Mouse (Mus musculus): ENCODE measurements around the gene Kctd17. TPM values are rescaled to one million over a fixed set of nuclear protein-coding genes. Genes with fewer than 3 reads are reported as not detected.
A peak's percentile ranks its signal among the peaks of the same experiment; 100 is the strongest.

The Kctd17 gene
- polyA plus RNA-seq, 1 experiment: 78.0 TPM

DNA sequence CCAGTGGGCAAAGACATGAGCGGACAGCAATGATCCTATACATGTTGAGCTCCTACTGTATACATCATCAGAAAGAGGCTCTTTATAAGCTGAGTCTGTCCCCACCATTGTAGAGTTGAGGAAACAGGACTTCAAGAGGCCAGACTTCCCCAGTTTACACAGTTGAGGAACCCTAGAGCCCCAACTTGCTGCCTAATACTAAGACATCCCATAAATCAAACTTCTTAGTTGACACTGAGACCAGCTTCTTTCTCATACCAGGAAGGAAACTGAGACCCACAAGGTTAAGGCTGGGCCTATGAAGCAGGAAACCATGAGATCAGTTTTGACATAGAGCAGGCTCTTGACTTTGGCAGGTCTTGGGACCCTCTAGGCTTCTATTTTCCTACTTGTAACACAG lies 42.8 kb upstream of the Kctd17 start:
- Histone ChIP-seq H3K36me3 (ENCODE audit: control insufficient read depth, insufficient read depth, low read length) (no peaks in the 10 kb centered on the region), H3K4me3 (ENCODE audit: control insufficient read depth, insufficient read depth, low read length) (no peak overlapping the region), H3K27ac (ENCODE audit: control insufficient read depth, insufficient read depth, low read length) (no peak overlapping the region), H3K27me3 (ENCODE audit: control insufficient read depth, insufficient read depth, low read length) (no peaks in the 10 kb centered on the region), H3K4me1 (replicated peaks; ENCODE audit: control insufficient read depth, insufficient read depth, low read length) (peaks cover 9% of the 10 kb centered on the region)
- DNase-seq: no peak
- 89% methylated on average over 1 of the region's 1 CpGs for WGBS
- TF ChIP-seq CTCF (IDR thresholded peaks at IDR 0.05; ENCODE audit: borderline replicate concordance, control insufficient read depth, extremely low read depth, insufficient read depth, low read length, poor library complexity) (no peak), POLR2A (IDR thresholded peaks at IDR 0.05; ENCODE audit: control insufficient read depth, extremely low read depth, insufficient read depth, low read length, poor library complexity) (no peak)

DNA sequence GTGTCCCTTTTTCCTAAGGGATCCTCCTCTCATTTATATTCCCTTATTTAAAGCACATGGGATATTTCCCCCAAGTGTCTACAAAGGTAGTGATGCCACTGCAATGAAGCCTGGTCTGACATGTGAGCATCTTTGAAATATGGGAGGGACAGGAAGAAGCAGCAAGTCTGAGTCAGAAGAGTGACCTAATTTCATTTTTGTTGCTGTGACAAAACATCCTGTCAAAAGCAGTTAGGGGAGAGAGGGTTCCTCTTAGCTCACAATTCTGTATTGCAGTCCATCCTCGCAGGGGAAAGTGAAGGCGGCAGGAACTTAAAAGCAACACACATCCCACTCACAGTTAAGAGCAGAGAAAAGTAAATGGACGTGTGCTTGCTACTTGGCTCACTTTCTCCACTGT lies 37.5 kb upstream of the Kctd17 start:
- Histone ChIP-seq H3K4me1 (replicated peaks; ENCODE audit: control insufficient read depth, insufficient read depth, low read length) (peaks cover 15% of the 10 kb centered on the region), H3K27ac (ENCODE audit: control insufficient read depth, insufficient read depth, low read length) (peak overlapping the region; percentile 96), H3K4me3 (ENCODE audit: control insufficient read depth, insufficient read depth, low read length) (no peak overlapping the region), H3K36me3 (ENCODE audit: control insufficient read depth, insufficient read depth, low read length) (no peaks in the 10 kb centered on the region), H3K27me3 (ENCODE audit: control insufficient read depth, insufficient read depth, low read length) (no peaks in the 10 kb centered on the region)
- WGBS: 54% methylated on average over 3 of the region's 3 CpGs
- TF ChIP-seq CTCF (IDR thresholded peaks at IDR 0.05; ENCODE audit: borderline replicate concordance, control insufficient read depth, extremely low read depth, insufficient read depth, low read length, poor library complexity): no peak
- TF ChIP-seq POLR2A (IDR thresholded peaks at IDR 0.05; ENCODE audit: control insufficient read depth, extremely low read depth, insufficient read depth, low read length, poor library complexity): no peak
- DNase-seq: peak; percentile 30

GRCm38 (mm10) chr15:78395478-78395962 lies 32.8 kb upstream of the Kctd17 start, which contains the start of gene Tex33:
Tex33 (minus strand) TSS chr15:78395912.
- no peaks in the 10 kb centered on the region for H3K27me3 ChIP-seq (ENCODE audit: control insufficient read depth, insufficient read depth, low read length)
- TF ChIP-seq CTCF (IDR thresholded peaks at IDR 0.05; ENCODE audit: borderline replicate concordance, control insufficient read depth, extremely low read depth, insufficient read depth, low read length, poor library complexity) (no peak), POLR2A (IDR thresholded peaks at IDR 0.05; ENCODE audit: control insufficient read depth, extremely low read depth, insufficient read depth, low read length, poor library complexity) (no peak)
- H3K4me1 ChIP-seq (replicated peaks; ENCODE audit: control insufficient read depth, insufficient read depth, low read length): peaks cover 6% of the 10 kb centered on the region
- no peaks in the 10 kb centered on the region for H3K36me3 ChIP-seq (ENCODE audit: control insufficient read depth, insufficient read depth, low read length)
- 95% methylated on average over 8 of the region's 8 CpGs for WGBS
- no peak within 1 kb of the TSS for H3K27ac ChIP-seq (ENCODE audit: control insufficient read depth, insufficient read depth, low read length)
- DNase-seq: no peak
- H3K4me3 ChIP-seq (ENCODE audit: control insufficient read depth, insufficient read depth, low read length): no peak within 1 kb of the TSS

- H3K36me3 ChIP-seq (ENCODE audit: control insufficient read depth, insufficient read depth, low read length): no peaks in the 10 kb centered on the region
- H3K4me3 ChIP-seq (ENCODE audit: control insufficient read depth, insufficient read depth, low read length): no peak overlapping the region
- DNase-seq: no peak
- H3K27me3 ChIP-seq (ENCODE audit: control insufficient read depth, insufficient read depth, low read length): no peaks in the 10 kb centered on the region
- 70% methylated on average over 6 of the region's 6 CpGs for WGBS
- TF ChIP-seq POLR2A (IDR thresholded peaks at IDR 0.05; ENCODE audit: control insufficient read depth, extremely low read depth, insufficient read depth, low read length, poor library complexity): no peak
- TF ChIP-seq CTCF (IDR thresholded peaks at IDR 0.05; ENCODE audit: borderline replicate concordance, control insufficient read depth, extremely low read depth, insufficient read depth, low read length, poor library complexity): no peak
- H3K4me1 ChIP-seq (replicated peaks; ENCODE audit: control insufficient read depth, insufficient read depth, low read length): peaks cover 19% of the 10 kb centered on the region
- no peak overlapping the region for H3K27ac ChIP-seq (ENCODE audit: control insufficient read depth, insufficient read depth, low read length)
These were observed 27.0 kb upstream of the Kctd17 start for GRCm38 (mm10) chr15:78401345-78401744.

DNA sequence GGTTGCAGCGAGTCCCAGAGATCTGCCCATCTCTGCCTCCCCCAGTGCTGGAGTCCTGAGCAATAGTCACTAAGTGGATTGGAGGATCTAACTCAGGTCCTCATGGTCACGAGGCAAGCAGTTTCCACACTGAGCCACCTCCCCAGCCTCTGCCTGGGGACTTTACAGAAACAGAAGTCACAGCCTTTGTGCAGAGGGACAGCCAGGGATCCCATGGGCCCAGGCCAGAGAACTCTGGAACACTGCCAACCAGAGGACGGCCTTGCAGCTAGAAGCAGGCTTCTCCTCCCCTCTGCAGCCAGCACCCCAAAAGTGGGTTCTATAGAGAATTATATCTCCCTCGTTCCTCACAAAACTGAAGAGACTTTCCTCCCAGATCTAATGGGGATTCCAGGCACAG lies 26.4 kb upstream of the Kctd17 start:
- H3K27ac ChIP-seq (ENCODE audit: control insufficient read depth, insufficient read depth, low read length): no peak overlapping the region
- DNase-seq: no peak
- WGBS: 76% methylated on average over 4 of the region's 4 CpGs

GRCm38 (mm10) chr15:78402423-78402822 lies 25.9 kb upstream of the Kctd17 start:
- TF ChIP-seq CTCF (IDR thresholded peaks at IDR 0.05; ENCODE audit: borderline replicate concordance, control insufficient read depth, extremely low read depth, insufficient read depth, low read length, poor library complexity): no peak
- TF ChIP-seq POLR2A (IDR thresholded peaks at IDR 0.05; ENCODE audit: control insufficient read depth, extremely low read depth, insufficient read depth, low read length, poor library complexity): no peak
- WGBS: 90% methylated on average over 7 of the region's 7 CpGs
- Histone ChIP-seq H3K36me3 (ENCODE audit: control insufficient read depth, insufficient read depth, low read length) (no peaks in the 10 kb centered on the region), H3K27ac (ENCODE audit: control insufficient read depth, insufficient read depth, low read length) (no peak overlapping the region), H3K27me3 (ENCODE audit: control insufficient read depth, insufficient read depth, low read length) (no peaks in the 10 kb centered on the region), H3K4me1 (replicated peaks; ENCODE audit: control insufficient read depth, insufficient read depth, low read length) (peaks cover 22% of the 10 kb centered on the region), H3K4me3 (ENCODE audit: control insufficient read depth, insufficient read depth, low read length) (no peak overlapping the region)
- no peak for DNase-seq

More for the DNA sequence above, 26.4 kb upstream of the Kctd17 start:
- Histone ChIP-seq H3K36me3 (ENCODE audit: control insufficient read depth, insufficient read depth, low read length) (no peaks in the 10 kb centered on the region), H3K4me1 (replicated peaks; ENCODE audit: control insufficient read depth, insufficient read depth, low read length) (peaks cover 19% of the 10 kb centered on the region), H3K4me3 (ENCODE audit: control insufficient read depth, insufficient read depth, low read length) (no peak overlapping the region), H3K27me3 (ENCODE audit: control insufficient read depth, insufficient read depth, low read length) (no peaks in the 10 kb centered on the region)
- TF ChIP-seq POLR2A (IDR thresholded peaks at IDR 0.05; ENCODE audit: control insufficient read depth, extremely low read depth, insufficient read depth, low read length, poor library complexity) (no peak), CTCF (IDR thresholded peaks at IDR 0.05; ENCODE audit: borderline replicate concordance, control insufficient read depth, extremely low read depth, insufficient read depth, low read length, poor library complexity) (no peak)

- Histone ChIP-seq H3K4me3 (ENCODE audit: control insufficient read depth, insufficient read depth, low read length) (no peak overlapping the region), H3K36me3 (ENCODE audit: control insufficient read depth, insufficient read depth, low read length) (no peaks in the 10 kb centered on the region), H3K27me3 (ENCODE audit: control insufficient read depth, insufficient read depth, low read length) (no peaks in the 10 kb centered on the region), H3K4me1 (replicated peaks; ENCODE audit: control insufficient read depth, insufficient read depth, low read length) (peaks cover 25% of the 10 kb centered on the region), H3K27ac (ENCODE audit: control insufficient read depth, insufficient read depth, low read length) (no peak overlapping the region)
- WGBS: 97% methylated on average over 3 of the region's 3 CpGs
- TF ChIP-seq CTCF (IDR thresholded peaks at IDR 0.05; ENCODE audit: borderline replicate concordance, control insufficient read depth, extremely low read depth, insufficient read depth, low read length, poor library complexity) (no peak), POLR2A (IDR thresholded peaks at IDR 0.05; ENCODE audit: control insufficient read depth, extremely low read depth, insufficient read depth, low read length, poor library complexity) (no peak)
- DNase-seq: no peak
These were observed 25.0 kb upstream of the Kctd17 start for GRCm38 (mm10) chr15:78403301-78403741.

Data from thymus, adult 2 months (tissue).